Mouse (Mus musculus): ENCODE data around the gene Ube2g1.

DNA sequence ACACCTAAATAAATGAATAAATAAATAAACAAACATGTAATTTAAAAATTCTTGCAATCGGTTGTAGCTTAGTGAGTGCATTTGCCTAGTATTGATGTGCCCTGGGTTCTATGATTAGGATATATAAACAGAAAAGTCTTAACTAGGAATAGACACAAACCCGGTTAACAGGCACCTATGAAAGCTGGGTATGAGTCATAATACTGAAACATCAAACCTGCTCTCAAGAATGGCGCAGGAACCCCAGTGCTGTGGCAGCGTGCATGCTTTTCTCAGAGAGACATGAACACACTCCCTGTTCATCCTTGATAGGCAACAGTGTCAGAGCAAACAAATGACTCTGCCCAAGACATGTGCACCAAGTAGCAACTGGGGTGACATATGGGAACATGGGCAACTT lies 9.3 kb upstream of the Ube2g1 start:
- no peak for TF ChIP-seq CTCF (IDR thresholded peaks at IDR 0.05)
- no peak for TF ChIP-seq EP300 (IDR thresholded peaks at IDR 0.05; ENCODE audit: insufficient read depth, low read depth, low read length)
- no peak for TF ChIP-seq POLR2A (IDR thresholded peaks at IDR 0.05; ENCODE audit: insufficient read depth, low read depth, low read length)

Measured in heart, adult 2 months (tissue).